Mouse (Mus musculus): ENCODE results near the gene C3. TPM values are rescaled to one million over a fixed set of nuclear protein-coding genes. Genes with fewer than 3 reads are reported as not detected.
A peak's percentile ranks its signal among the peaks of the same experiment; 100 is the strongest.

C3 gene
- polyA plus RNA-seq, 1 experiment from 2014 or later, result 19.5 TPM

DNA sequence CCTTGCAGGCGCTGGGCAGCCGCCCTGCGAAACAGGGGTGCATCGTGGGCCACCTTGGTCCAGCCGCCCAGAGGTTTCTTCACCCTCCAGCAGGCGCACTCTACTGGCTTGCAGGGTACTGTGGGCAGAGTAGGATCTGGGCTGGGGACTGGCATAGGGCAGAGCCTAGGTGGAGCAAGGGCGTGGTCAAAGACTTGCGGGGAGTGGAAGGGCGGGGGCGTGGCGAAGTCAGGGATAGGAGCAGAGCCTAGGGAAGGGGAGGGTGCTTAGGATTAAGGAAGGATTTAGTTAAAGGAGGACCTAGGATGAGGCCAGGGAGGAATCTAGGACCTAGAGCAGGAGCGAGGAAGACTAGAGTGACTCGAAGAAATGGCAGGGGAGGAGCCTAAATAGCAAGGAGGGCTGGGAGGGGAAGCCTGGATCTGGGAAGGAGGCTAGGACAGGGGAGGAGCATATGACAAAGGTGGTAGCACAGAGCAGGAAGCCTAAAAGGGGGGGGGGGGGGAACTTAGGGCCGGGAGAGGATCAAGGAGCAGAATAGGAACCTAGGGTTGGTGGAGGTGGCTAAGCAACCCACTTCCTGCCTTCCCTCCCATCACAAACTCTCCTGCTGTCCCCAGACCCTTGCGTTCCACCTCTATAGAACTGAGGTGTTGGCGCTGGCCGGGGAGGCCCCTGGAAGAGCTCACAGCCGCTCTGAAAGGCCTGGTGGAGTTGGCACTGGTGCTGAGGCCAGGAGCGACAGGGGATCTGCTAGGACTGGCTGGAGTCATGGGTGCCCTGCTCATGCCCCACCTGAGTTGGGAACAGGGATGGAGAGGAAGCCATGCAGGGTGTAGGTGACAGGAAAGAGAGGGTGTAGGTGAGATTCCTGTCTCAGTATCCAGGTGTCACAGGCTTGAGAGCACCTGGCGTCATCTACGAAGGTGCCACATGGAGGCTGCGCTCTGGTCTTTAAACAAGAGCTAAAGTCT lies 37.3 kb upstream of the C3 start:
- H3K4me3 ChIP-seq (replicated peaks; ENCODE audit: low read length), result peak overlapping the region; percentile 17; the same call in 1 of the 2 replicates
- H3K4me2 ChIP-seq (ENCODE audit: low read depth, low read length), result peak overlapping the region; percentile 43
- WGBS, result 27% methylated on average over 22 of the region's 22 CpGs

DNA sequence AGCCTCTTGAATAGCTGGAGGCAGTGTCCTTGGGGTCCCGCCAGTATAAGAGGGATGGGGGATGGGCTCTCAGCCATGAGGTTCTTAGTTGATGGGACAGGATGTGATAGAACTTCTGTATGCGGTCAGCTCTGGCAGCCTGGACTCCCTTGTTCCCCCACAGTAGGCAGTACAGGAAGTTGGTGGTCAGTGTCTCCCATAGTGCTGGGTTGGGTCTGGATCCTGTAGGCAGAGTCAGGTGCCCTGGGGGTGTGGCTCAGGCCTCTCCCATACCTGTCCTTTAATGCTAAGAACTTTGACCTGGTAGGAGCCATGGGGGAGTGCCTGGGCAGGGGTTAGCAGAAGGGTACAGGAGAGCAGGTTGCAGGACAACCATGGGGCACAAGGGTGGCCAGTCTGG lies 36.2 kb upstream of the C3 start:
- no peak overlapping the region for H3K27ac ChIP-seq (ENCODE audit: low read length)
- peaks cover 13% of the 10 kb centered on the region for H3K4me1 ChIP-seq (ENCODE audit: control insufficient read depth, insufficient read depth, low read length)
- 70% methylated on average over 2 of the region's 2 CpGs for WGBS
- H3K9ac ChIP-seq (ENCODE audit: low read length), result no peak overlapping the region
- peak; percentile 32; the same call in 1 of the 2 replicates for ATAC-seq (ENCODE audit: insufficient read depth, low FRiP score)
- no peak overlapping the region for H3K4me3 ChIP-seq (replicated peaks; ENCODE audit: low read length)
- H3K27me3 ChIP-seq (ENCODE audit: control insufficient read depth, insufficient read depth, low read length), result no peaks in the 10 kb centered on the region
- peaks cover 12% of the 10 kb centered on the region; the same call in 1 of the 2 replicates for H3K36me3 ChIP-seq (ENCODE audit: control insufficient read depth, insufficient read depth, low read length)
- H3K9me3 ChIP-seq (replicated peaks; ENCODE audit: control insufficient read depth, low read length), result no peaks in the 10 kb centered on the region
- H3K4me2 ChIP-seq (ENCODE audit: low read depth, low read length), result no peak overlapping the region

More for the DNA sequence above, 37.3 kb upstream of the C3 start:
- Histone ChIP-seq H3K27ac (ENCODE audit: low read length) (no peak overlapping the region), H3K27me3 (ENCODE audit: control insufficient read depth, insufficient read depth, low read length) (no peaks in the 10 kb centered on the region), H3K9me3 (replicated peaks; ENCODE audit: control insufficient read depth, low read length) (no peaks in the 10 kb centered on the region), H3K36me3 (ENCODE audit: control insufficient read depth, insufficient read depth, low read length) (peaks cover 12% of the 10 kb centered on the region; the same call in 1 of the 2 replicates), H3K9ac (ENCODE audit: low read length) (peak overlapping the region; percentile 56), H3K4me1 (ENCODE audit: control insufficient read depth, insufficient read depth, low read length) (peaks cover 13% of the 10 kb centered on the region)
- ATAC-seq (ENCODE audit: insufficient read depth, low FRiP score), result peak; percentile 92

DNA sequence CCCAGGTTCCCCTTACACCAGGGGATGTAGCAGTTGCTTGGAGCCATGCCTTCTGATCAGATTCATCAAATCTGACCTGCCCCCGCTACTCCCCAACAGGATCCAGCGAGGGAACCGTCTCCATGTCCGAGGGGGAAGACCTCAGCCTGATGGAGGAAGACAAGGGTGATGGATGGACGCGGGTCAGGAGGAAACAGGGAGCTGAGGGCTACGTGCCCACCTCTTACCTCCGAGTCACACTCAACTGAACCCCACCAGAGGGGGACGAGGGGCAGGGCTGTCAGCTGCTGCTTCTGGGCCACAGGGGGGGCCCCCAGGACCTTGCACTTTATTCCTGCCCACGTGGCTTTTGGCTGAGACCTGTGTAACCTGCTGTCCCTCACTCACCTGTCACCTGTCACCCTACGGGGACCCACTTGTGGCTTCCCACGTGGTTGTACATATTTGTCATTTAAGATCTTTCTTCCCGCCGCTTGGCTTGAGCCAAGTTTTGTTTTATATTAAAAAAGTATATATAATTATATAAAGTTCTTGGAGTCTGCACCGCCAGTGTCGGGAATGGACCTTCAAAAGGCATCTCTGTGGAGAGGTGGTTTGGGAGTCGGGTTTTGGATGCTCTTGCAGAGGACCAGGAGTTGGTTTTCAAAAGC lies 35.1 kb upstream of the C3 start:
- peaks cover 13% of the 10 kb centered on the region for H3K4me1 ChIP-seq (ENCODE audit: control insufficient read depth, insufficient read depth, low read length)
- 83% methylated on average over 17 of the region's 17 CpGs for WGBS
- no peaks in the 10 kb centered on the region for H3K27me3 ChIP-seq (ENCODE audit: control insufficient read depth, insufficient read depth, low read length)
- H3K4me2 ChIP-seq (ENCODE audit: low read depth, low read length), result no peak overlapping the region
- peaks cover 12% of the 10 kb centered on the region; the same call in 1 of the 2 replicates for H3K36me3 ChIP-seq (ENCODE audit: control insufficient read depth, insufficient read depth, low read length)
- no peak for ATAC-seq (ENCODE audit: insufficient read depth, low FRiP score)
- no peaks in the 10 kb centered on the region for H3K9me3 ChIP-seq (replicated peaks; ENCODE audit: control insufficient read depth, low read length)
- no peak overlapping the region for H3K9ac ChIP-seq (ENCODE audit: low read length)
- no peak overlapping the region for H3K27ac ChIP-seq (ENCODE audit: low read length)
- no peak overlapping the region for H3K4me3 ChIP-seq (replicated peaks; ENCODE audit: low read length)

DNA sequence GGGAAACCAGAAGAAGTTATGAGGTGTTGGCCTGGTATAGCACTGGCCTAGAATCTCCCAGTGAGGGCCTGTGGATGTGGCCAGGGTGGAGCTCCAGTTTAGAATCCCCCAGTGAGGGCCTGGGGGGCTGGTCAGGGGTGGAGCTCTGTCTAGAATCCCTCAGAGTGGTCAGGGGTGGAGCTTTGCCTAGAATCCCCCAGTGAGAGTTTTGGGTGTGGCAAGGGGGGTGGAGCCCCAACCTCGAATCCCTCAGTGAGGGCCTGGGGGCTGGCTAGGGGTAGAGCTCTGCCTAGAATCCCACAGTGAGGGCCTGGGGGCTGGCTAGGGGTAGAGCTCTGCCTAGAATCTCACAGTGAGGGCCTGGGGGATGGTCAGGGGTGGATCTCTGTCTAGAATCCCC lies 33.9 kb upstream of the C3 start:
- Histone ChIP-seq H3K36me3 (ENCODE audit: control insufficient read depth, insufficient read depth, low read length) (peaks cover 14% of the 10 kb centered on the region), H3K27me3 (ENCODE audit: control insufficient read depth, insufficient read depth, low read length) (no peaks in the 10 kb centered on the region), H3K27ac (ENCODE audit: low read length) (no peak overlapping the region), H3K4me2 (ENCODE audit: low read depth, low read length) (no peak overlapping the region), H3K9ac (ENCODE audit: low read length) (no peak overlapping the region), H3K4me3 (replicated peaks; ENCODE audit: low read length) (no peak overlapping the region), H3K9me3 (replicated peaks; ENCODE audit: control insufficient read depth, low read length) (no peaks in the 10 kb centered on the region), H3K4me1 (ENCODE audit: control insufficient read depth, insufficient read depth, low read length) (peaks cover 13% of the 10 kb centered on the region)
- WGBS, result 23% methylated on average over 1 of the region's 1 CpGs
- ATAC-seq (ENCODE audit: insufficient read depth, low FRiP score), result no peak

DNA sequence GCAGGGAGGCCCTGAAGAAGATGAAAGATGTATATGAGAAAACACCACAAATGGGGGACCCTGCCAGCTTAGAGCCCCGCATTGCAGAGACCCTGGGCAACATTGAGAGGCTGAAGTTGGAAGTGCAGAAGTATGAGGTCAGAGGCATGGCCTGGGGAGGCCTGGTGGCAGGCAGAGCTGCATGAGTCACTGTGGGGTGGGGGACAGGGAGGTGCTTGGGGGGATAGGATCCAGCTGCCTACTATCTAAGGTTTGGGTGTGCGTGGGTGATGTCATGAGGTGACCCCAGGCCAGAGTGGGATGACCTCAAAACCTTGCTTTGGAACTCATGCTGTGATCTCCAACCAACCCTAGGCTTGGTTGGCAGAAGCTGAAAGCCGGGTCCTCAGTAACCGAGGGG lies 33.4 kb upstream of the C3 start:
- Histone ChIP-seq H3K4me1 (ENCODE audit: control insufficient read depth, insufficient read depth, low read length) (peaks cover 13% of the 10 kb centered on the region), H3K9me3 (replicated peaks; ENCODE audit: control insufficient read depth, low read length) (no peaks in the 10 kb centered on the region), H3K27ac (ENCODE audit: low read length) (no peak overlapping the region), H3K9ac (ENCODE audit: low read length) (no peak overlapping the region), H3K4me3 (replicated peaks; ENCODE audit: low read length) (no peak overlapping the region), H3K27me3 (ENCODE audit: control insufficient read depth, insufficient read depth, low read length) (no peaks in the 10 kb centered on the region), H3K36me3 (ENCODE audit: control insufficient read depth, insufficient read depth, low read length) (peaks cover 19% of the 10 kb centered on the region), H3K4me2 (ENCODE audit: low read depth, low read length) (no peak overlapping the region)
- WGBS, result 96% methylated on average over 4 of the region's 4 CpGs
- ATAC-seq (ENCODE audit: insufficient read depth, low FRiP score), result no peak

DNA sequence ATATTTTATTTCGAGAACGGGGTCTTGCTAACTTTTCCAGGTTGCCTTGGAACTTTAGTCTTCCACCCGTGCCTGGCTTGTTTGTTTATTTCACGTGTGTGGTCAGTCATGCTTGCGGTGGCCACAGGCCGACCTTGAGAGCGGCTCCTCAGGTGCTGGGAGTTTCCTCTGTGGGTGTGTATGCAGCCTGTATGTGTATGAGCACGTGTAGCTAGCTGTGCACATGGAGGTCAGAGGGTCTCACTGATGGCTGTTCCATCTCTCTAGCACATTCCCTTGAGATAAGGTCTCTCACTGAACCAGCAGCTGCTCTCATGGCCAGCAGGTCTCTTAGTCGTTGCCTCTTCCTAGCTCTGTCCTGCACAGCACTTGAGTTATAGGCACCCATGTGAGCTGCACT lies 32.4 kb upstream of the C3 start:
- Histone ChIP-seq H3K4me1 (ENCODE audit: control insufficient read depth, insufficient read depth, low read length) (peaks cover 8% of the 10 kb centered on the region), H3K4me3 (replicated peaks; ENCODE audit: low read length) (no peak overlapping the region), H3K36me3 (ENCODE audit: control insufficient read depth, insufficient read depth, low read length) (peaks cover 19% of the 10 kb centered on the region), H3K27me3 (ENCODE audit: control insufficient read depth, insufficient read depth, low read length) (no peaks in the 10 kb centered on the region), H3K9me3 (replicated peaks; ENCODE audit: control insufficient read depth, low read length) (no peaks in the 10 kb centered on the region), H3K9ac (ENCODE audit: low read length) (no peak overlapping the region), H3K4me2 (ENCODE audit: low read depth, low read length) (no peak overlapping the region), H3K27ac (ENCODE audit: low read length) (no peak overlapping the region)
- no peak for ATAC-seq (ENCODE audit: insufficient read depth, low FRiP score)
- WGBS, result 85% methylated on average over 9 of the region's 9 CpGs

DNA sequence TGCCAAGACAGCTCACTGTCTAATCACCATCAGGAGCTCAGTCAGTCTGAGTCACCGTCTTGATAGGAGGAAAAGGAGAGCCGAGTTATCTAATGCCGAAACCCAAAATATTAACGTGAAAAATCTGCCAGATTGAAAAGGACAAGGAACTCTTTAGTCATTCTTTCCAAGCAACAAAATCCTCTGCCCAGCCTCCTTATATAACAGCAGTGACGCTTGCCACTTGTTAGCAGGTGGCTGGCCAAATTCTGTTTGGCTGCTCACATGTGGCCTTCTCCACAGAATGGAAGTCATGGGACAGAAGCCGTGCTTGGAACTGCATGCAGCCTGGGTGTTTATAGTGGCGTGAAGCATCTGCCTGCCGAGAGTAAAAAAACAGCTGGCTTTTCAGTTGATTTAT lies 31.8 kb upstream of the C3 start:
- H3K36me3 ChIP-seq (ENCODE audit: control insufficient read depth, insufficient read depth, low read length), result peaks cover 26% of the 10 kb centered on the region

DNA sequence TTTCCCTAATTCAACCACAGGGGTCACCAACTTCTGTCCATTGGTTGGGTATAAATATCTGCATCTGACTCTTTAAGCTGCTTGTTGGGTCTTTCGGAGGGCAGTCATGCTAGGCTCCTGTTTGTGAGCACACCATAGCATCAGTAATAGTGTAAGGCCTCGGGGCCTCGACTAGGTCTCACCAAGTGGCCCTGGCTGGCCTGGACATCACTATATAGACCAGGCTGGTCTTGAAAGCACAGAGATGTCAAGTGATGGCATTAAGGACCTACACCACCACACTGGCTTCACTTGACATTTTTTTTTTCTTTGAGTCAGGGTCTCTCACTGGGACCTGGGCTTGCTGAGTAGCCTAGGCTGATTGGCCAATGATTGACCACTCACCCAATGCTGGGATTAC lies 30.3 kb upstream of the C3 start:
- Histone ChIP-seq H3K9ac (ENCODE audit: low read length) (no peak overlapping the region), H3K27me3 (ENCODE audit: control insufficient read depth, insufficient read depth, low read length) (no peaks in the 10 kb centered on the region), H3K27ac (ENCODE audit: low read length) (no peak overlapping the region), H3K4me3 (replicated peaks; ENCODE audit: low read length) (no peak overlapping the region), H3K4me1 (ENCODE audit: control insufficient read depth, insufficient read depth, low read length) (no peaks in the 10 kb centered on the region), H3K4me2 (ENCODE audit: low read depth, low read length) (no peak overlapping the region), H3K9me3 (replicated peaks; ENCODE audit: control insufficient read depth, low read length) (no peaks in the 10 kb centered on the region), H3K36me3 (ENCODE audit: control insufficient read depth, insufficient read depth, low read length) (peaks cover 34% of the 10 kb centered on the region)
- WGBS, result 93% methylated on average over 3 of the region's 3 CpGs
- ATAC-seq (ENCODE audit: insufficient read depth, low FRiP score), result no peak

More for the DNA sequence above, 31.8 kb upstream of the C3 start:
- Histone ChIP-seq H3K9me3 (replicated peaks; ENCODE audit: control insufficient read depth, low read length) (no peaks in the 10 kb centered on the region), H3K4me2 (ENCODE audit: low read depth, low read length) (no peak overlapping the region), H3K27me3 (ENCODE audit: control insufficient read depth, insufficient read depth, low read length) (no peaks in the 10 kb centered on the region), H3K4me3 (replicated peaks; ENCODE audit: low read length) (no peak overlapping the region), H3K27ac (ENCODE audit: low read length) (no peak overlapping the region), H3K9ac (ENCODE audit: low read length) (no peak overlapping the region), H3K4me1 (ENCODE audit: control insufficient read depth, insufficient read depth, low read length) (peaks cover 2% of the 10 kb centered on the region)
- ATAC-seq (ENCODE audit: insufficient read depth, low FRiP score), result no peak
- 85% methylated on average over 8 of the region's 8 CpGs for WGBS

DNA sequence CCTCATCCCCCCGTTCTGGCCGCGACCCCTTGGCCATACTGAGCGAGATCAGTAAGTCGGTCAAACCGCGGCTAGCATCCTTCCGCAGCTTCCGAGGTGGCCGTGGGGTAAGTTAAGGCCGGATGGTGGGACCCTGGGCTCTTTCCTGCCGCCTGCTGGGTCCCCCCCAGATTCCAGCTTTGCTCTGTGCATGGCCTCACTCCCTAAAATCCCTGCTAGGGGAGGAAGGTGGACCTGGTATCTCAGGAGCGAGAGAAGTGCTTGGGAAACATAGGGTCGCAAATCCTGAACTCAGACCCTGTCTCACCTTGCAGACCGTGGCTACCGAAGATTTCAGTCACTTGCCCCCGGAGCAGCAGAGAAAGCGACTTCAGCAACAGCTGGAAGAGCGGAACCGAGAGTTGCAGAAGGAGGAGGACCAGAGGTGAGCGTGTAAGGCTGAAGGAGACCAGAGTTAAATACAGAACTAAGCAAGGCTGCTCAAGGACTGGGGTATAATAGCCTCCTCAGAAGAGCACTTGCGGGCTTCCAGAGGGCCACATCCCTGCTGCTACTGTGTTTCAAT lies 29.1 kb upstream of the C3 start:
- Histone ChIP-seq H3K27me3 (ENCODE audit: control insufficient read depth, insufficient read depth, low read length) (no peaks in the 10 kb centered on the region), H3K27ac (ENCODE audit: low read length) (no peak overlapping the region), H3K9ac (ENCODE audit: low read length) (no peak overlapping the region), H3K9me3 (replicated peaks; ENCODE audit: control insufficient read depth, low read length) (no peaks in the 10 kb centered on the region), H3K4me1 (ENCODE audit: control insufficient read depth, insufficient read depth, low read length) (no peaks in the 10 kb centered on the region), H3K4me2 (ENCODE audit: low read depth, low read length) (no peak overlapping the region), H3K36me3 (ENCODE audit: control insufficient read depth, insufficient read depth, low read length) (peaks cover 34% of the 10 kb centered on the region), H3K4me3 (replicated peaks; ENCODE audit: low read length) (no peak overlapping the region)
- WGBS, result 94% methylated on average over 22 of the region's 22 CpGs
- no peak for ATAC-seq (ENCODE audit: insufficient read depth, low FRiP score)

Measured in stomach, embryonic 16.5 days (tissue).